Mouse (Mus musculus): Measurements from ENCODE around the gene Rab43.

DNA sequence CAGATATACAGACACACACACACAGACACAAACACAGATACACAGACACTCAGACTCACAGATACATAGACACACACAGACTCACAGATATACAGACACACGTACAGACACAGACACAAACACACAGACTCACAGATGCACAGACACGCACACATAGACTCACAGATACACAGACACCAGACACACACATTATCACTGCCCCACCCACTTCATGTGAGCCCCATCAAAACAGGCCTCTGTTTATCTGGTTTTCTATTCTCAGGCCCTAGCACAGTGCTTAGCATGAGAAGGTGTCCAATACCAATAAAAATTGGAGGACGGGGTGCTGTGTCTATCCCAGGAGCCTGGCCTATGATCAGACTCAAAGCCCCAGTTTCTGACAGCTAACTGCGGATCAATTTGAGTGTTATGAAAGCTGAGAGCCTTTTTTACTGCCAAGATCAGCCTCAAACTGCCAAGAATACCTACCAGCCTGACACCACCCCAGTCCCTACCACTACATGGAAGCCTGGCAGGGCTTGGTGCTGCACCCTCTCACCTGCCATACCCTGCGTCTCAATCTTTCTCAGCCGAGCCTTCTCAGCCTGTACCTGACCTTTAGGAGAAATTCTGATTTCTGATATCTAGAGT is 15.6 kb downstream of the Rab43 start:
- no peak for TF ChIP-seq CTCF (IDR thresholded peaks at IDR 0.05; ENCODE audit: insufficient read depth, low read length)
- TF ChIP-seq POLR2A (IDR thresholded peaks at IDR 0.05; ENCODE audit: borderline replicate concordance, extremely low read depth, low read depth, low read length): no peak
